Mouse (Mus musculus) megakaryocyte, embryonic 14.5 days (primary cell): Measurements from ENCODE around the gene Enox1. TPM values are rescaled to one million over a fixed set of nuclear protein-coding genes. Genes with fewer than 3 reads are reported as not detected.

Source experiments
- H3K27me3 ChIP-seq: replicated peaks from 2 replicates; pipeline ENCODE3; 2012; ENCODE audit warnings: inconsistent platforms
- H3K36me3 ChIP-seq: replicated peaks from 2 replicates; pipeline ENCODE3; 2012; ENCODE audit warnings: low read length, inconsistent platforms, mixed read lengths
- H3K4me1 ChIP-seq: 2 replicates; pipeline ENCODE4 v1.6.1; 2012; ENCODE audit warnings: inconsistent platforms
- H3K4me3 ChIP-seq: replicated peaks from 2 replicates; pipeline ENCODE3; 2012; ENCODE audit warnings: moderate library complexity, mild to moderate bottlenecking, inconsistent platforms
- H3K9me3 ChIP-seq: 2 replicates; pipeline ENCODE4 v1.6.1; 2012; ENCODE audit warnings: inconsistent platforms
- FLI1 ChIP-seq: IDR thresholded peaks from 2 replicates; pipeline ENCODE4 v1.6.1; 2012; ENCODE audit warnings: low read length, inconsistent platforms, mixed read lengths
- GATA1 ChIP-seq: IDR thresholded peaks from 3 replicates; pipeline ENCODE4 v1.6.1; 2012; ENCODE audit warnings: mixed read lengths, low read length, inconsistent platforms, borderline replicate concordance
- polyA plus RNA-seq: library from polyadenylated mRNA; stranded (reverse); fragments of >175 nt; gene quantifications from 2 replicates; pipeline ENCODE4 v1.2.3, GENCODE M21; 2012; ENCODE audit warnings: low replicate concordance; ENCODE audit not compliant: insufficient read depth

Gene Enox1
- polyA plus RNA-seq, 1 experiment: 0.13 TPM

- H3K4me3 ChIP-seq: no peak overlapping the region
- 0 out of 2 replicates have a peak, but pooled peaks cover 6% of the 10 kb centered on the region for H3K9me3 ChIP-seq
- no peaks in the 10 kb centered on the region for H3K27me3 ChIP-seq
- H3K36me3 ChIP-seq: no peaks in the 10 kb centered on the region
- TF ChIP-seq GATA1 (no peak), FLI1 (no peak)
- H3K4me1 ChIP-seq: no peaks in the 10 kb centered on the region
Observed at GRCm38 (mm10) chr14:77285453-77285852, 128.9 kb downstream of the Enox1 start.

GRCm38 (mm10) chr14:77291756-77292155 lies 135.2 kb downstream of the Enox1 start:
- H3K4me1 ChIP-seq: no peaks in the 10 kb centered on the region
- no peaks in the 10 kb centered on the region for H3K36me3 ChIP-seq
- no peak overlapping the region for H3K4me3 ChIP-seq
- H3K9me3 ChIP-seq: peaks cover 7% of the 10 kb centered on the region; the same call in 1 of the 2 replicates
- TF ChIP-seq GATA1: no peak
- no peak for TF ChIP-seq FLI1
- no peaks in the 10 kb centered on the region for H3K27me3 ChIP-seq

GRCm38 (mm10) chr14:77297039-77297438 lies 140.5 kb downstream of the Enox1 start:
- Histone ChIP-seq H3K4me3 (no peak overlapping the region), H3K9me3 (no peaks in the 10 kb centered on the region), H3K36me3 (no peaks in the 10 kb centered on the region), H3K27me3 (no peaks in the 10 kb centered on the region), H3K4me1 (no peaks in the 10 kb centered on the region)
- TF ChIP-seq FLI1 (no peak), GATA1 (no peak)

GRCm38 (mm10) chr14:77298327-77298726 lies 141.8 kb downstream of the Enox1 start:
- H3K9me3 ChIP-seq: no peaks in the 10 kb centered on the region
- no peak overlapping the region for H3K4me3 ChIP-seq
- H3K36me3 ChIP-seq: no peaks in the 10 kb centered on the region
- H3K4me1 ChIP-seq: no peaks in the 10 kb centered on the region
- no peaks in the 10 kb centered on the region for H3K27me3 ChIP-seq
- no peak for TF ChIP-seq GATA1
- no peak for TF ChIP-seq FLI1

- Histone ChIP-seq H3K27me3 (no peaks in the 10 kb centered on the region), H3K36me3 (no peaks in the 10 kb centered on the region), H3K9me3 (0 out of 2 replicates have a peak, but pooled peaks cover 4% of the 10 kb centered on the region), H3K4me3 (no peak overlapping the region), H3K4me1 (no peaks in the 10 kb centered on the region)
- TF ChIP-seq FLI1: no peak
- TF ChIP-seq GATA1: no peak
Observed at GRCm38 (mm10) chr14:77309571-77309970, 153.0 kb downstream of the Enox1 start.

GRCm38 (mm10) chr14:77311456-77311855 lies 154.9 kb downstream of the Enox1 start:
- Histone ChIP-seq H3K4me3 (no peak overlapping the region), H3K9me3 (0 out of 2 replicates have a peak, but pooled peaks cover 2% of the 10 kb centered on the region), H3K36me3 (no peaks in the 10 kb centered on the region), H3K27me3 (no peaks in the 10 kb centered on the region), H3K4me1 (no peaks in the 10 kb centered on the region)
- TF ChIP-seq FLI1: no peak
- no peak for TF ChIP-seq GATA1

GRCm38 (mm10) chr14:77319396-77319795 lies 162.8 kb downstream of the Enox1 start:
- peaks cover 9% of the 10 kb centered on the region for H3K27me3 ChIP-seq
- H3K4me3 ChIP-seq: no peak overlapping the region
- no peaks in the 10 kb centered on the region for H3K36me3 ChIP-seq
- no peaks in the 10 kb centered on the region for H3K9me3 ChIP-seq
- no peaks in the 10 kb centered on the region; the same call in 1 of the 2 replicates for H3K4me1 ChIP-seq
- no peak for TF ChIP-seq FLI1
- no peak for TF ChIP-seq GATA1

GRCm38 (mm10) chr14:77324348-77324747 lies 167.8 kb downstream of the Enox1 start:
- Histone ChIP-seq H3K4me3 (no peak overlapping the region), H3K9me3 (peaks cover 7% of the 10 kb centered on the region; the same call in 1 of the 2 replicates), H3K36me3 (no peaks in the 10 kb centered on the region), H3K27me3 (peaks cover 9% of the 10 kb centered on the region), H3K4me1 (no peaks in the 10 kb centered on the region; the same call in 1 of the 2 replicates)
- TF ChIP-seq FLI1 (no peak), GATA1 (no peak)

GRCm38 (mm10) chr14:77327693-77328092 lies 171.1 kb downstream of the Enox1 start:
- Histone ChIP-seq H3K27me3 (peaks cover 8% of the 10 kb centered on the region), H3K9me3 (peaks cover 7% of the 10 kb centered on the region; the same call in 1 of the 2 replicates), H3K4me3 (no peak overlapping the region), H3K36me3 (no peaks in the 10 kb centered on the region), H3K4me1 (no peaks in the 10 kb centered on the region; the same call in 1 of the 2 replicates)
- TF ChIP-seq GATA1 (no peak), FLI1 (no peak)

- Histone ChIP-seq H3K36me3 (no peaks in the 10 kb centered on the region), H3K4me1 (no peaks in the 10 kb centered on the region), H3K4me3 (no peak overlapping the region), H3K27me3 (peaks cover 2% of the 10 kb centered on the region), H3K9me3 (peaks cover 7% of the 10 kb centered on the region; the same call in 1 of the 2 replicates)
- TF ChIP-seq FLI1 (no peak), GATA1 (no peak)
Observed at GRCm38 (mm10) chr14:77329791-77330190, 173.2 kb downstream of the Enox1 start.
